ENCODE assay signal across 12 mouse cellular contexts in genomic region chr13:83728421-83729010, GRCm38 (mm10).
A peak's percentile ranks its signal among the peaks of the same experiment; 100 is the strongest.
DNase-seq lines count a peak whose midpoint lies in the region; ATAC-seq lines count a peak whose summit lies in the region.
"Had no signal": no experiment of that assay in that cellular context is flagged by ENCODE, and none has a peak within 500 bp of the region (broad histone marks: within the 10 kb centered on the region; RNA-seq: fewer than 3 reads in every experiment).

No protein-coding gene starts in this region.

- no peak overlapping the region for H3K9ac ChIP-seq in embryonic facial prominence, embryonic 11.5 days (replicated peaks; ENCODE audit: low read length)
- H3K9ac ChIP-seq in hindbrain, embryonic 14.5 days = peak overlapping the region; percentile 100
- H3K9ac ChIP-seq in neural tube, embryonic 13.5 days = peak overlapping the region; percentile 100
- H3K9ac ChIP-seq: limb, embryonic 15.5 days had no signal

- no peak overlapping the region; the same call in 1 of the 2 replicates for H3K4me2 ChIP-seq in embryonic facial prominence, embryonic 11.5 days (ENCODE audit: low read depth, low read length)
- peak overlapping the region; percentile 87 for H3K4me2 ChIP-seq in hindbrain, embryonic 14.5 days (replicated peaks)
- peak overlapping the region; percentile 69 for H3K4me2 ChIP-seq in neural tube, embryonic 13.5 days

- peak overlapping the region; percentile 15 for H3K4me3 ChIP-seq in embryonic facial prominence, embryonic 11.5 days (ENCODE audit: low read depth, low read length)
- peak overlapping the region; percentile 90 for H3K4me3 ChIP-seq in hindbrain, embryonic 14.5 days (replicated peaks; ENCODE audit: low read length)
- peak overlapping the region; percentile 84 for H3K4me3 ChIP-seq in neural tube, embryonic 13.5 days
- H3K4me3 ChIP-seq: heart, adult 2 months had no signal

- peaks cover 43% of the 10 kb centered on the region for H3K27me3 ChIP-seq in embryonic facial prominence, embryonic 11.5 days (ENCODE audit: control insufficient read depth, insufficient read depth, low read length)
- H3K27me3 ChIP-seq in hindbrain, embryonic 14.5 days (ENCODE audit: control insufficient read depth, insufficient read depth, low read length) = no peaks in the 10 kb centered on the region
- no peaks in the 10 kb centered on the region for H3K27me3 ChIP-seq in neural tube, embryonic 13.5 days

- WGBS in embryonic facial prominence, embryonic 11.5 days = 9% methylated on average over 5 of the region's 5 CpGs
- 6% methylated on average over 5 of the region's 5 CpGs for WGBS in hindbrain, embryonic 14.5 days
- 4% methylated on average over 5 of the region's 5 CpGs for WGBS in neural tube, embryonic 13.5 days

- no peak overlapping the region for H3K27ac ChIP-seq in embryonic facial prominence, embryonic 11.5 days (replicated peaks; ENCODE audit: low read depth, low read length)
- peak overlapping the region; percentile 100 for H3K27ac ChIP-seq in hindbrain, embryonic 14.5 days
- peak overlapping the region; percentile 100 for H3K27ac ChIP-seq in neural tube, embryonic 13.5 days (replicated peaks)
- H3K27ac ChIP-seq: heart, adult 2 months; limb, embryonic 15.5 days had no signal

- no peaks in the 10 kb centered on the region for H3K36me3 ChIP-seq in embryonic facial prominence, embryonic 11.5 days (replicated peaks; ENCODE audit: control insufficient read depth, insufficient read depth, low read depth, low read length)
- peaks cover 10% of the 10 kb centered on the region; the same call in 1 of the 2 replicates for H3K36me3 ChIP-seq in hindbrain, embryonic 14.5 days (replicated peaks; ENCODE audit: control insufficient read depth, insufficient read depth)
- peaks cover 6% of the 10 kb centered on the region; the same call in 1 of the 2 replicates for H3K36me3 ChIP-seq in neural tube, embryonic 13.5 days
- H3K36me3 ChIP-seq: limb, embryonic 15.5 days had no signal

- peak; percentile 14 for DNase-seq in embryo, embryonic 11 days
- DNase-seq in embryo, embryonic 9.5 days (ENCODE audit: extremely low spot score) = no peak
- DNase-seq in embryonic facial prominence, embryonic 11.5 days (ENCODE audit: low spot score) = peak; percentile 17
- DNase-seq in hindbrain, embryonic 14.5 days (ENCODE audit: low spot score) = peak; percentile 60
- DNase-seq in right cerebral cortex, postnatal 25 days = no peak
- no peak for DNase-seq in urinary bladder, postnatal 4 days (ENCODE audit: low spot score in 2 of 2)
- DNase-seq in adipocyte (ENCODE audit: low spot score) = no peak
- DNase-seq: heart, adult 2 months; thymus, adult 2 months had no signal

- H3K4me1 ChIP-seq in embryonic facial prominence, embryonic 11.5 days (ENCODE audit: control insufficient read depth, insufficient read depth, low read length) = no peaks in the 10 kb centered on the region
- no peaks in the 10 kb centered on the region for H3K4me1 ChIP-seq in hindbrain, embryonic 14.5 days (replicated peaks; ENCODE audit: control insufficient read depth, insufficient read depth, low read length)
- no peaks in the 10 kb centered on the region for H3K4me1 ChIP-seq in neural tube, embryonic 13.5 days (replicated peaks)

- no peak for ATAC-seq in embryonic facial prominence, embryonic 11.5 days (replicated peaks; ENCODE audit: insufficient number of reproducible peaks, low FRiP score, low TSS enrichment, low read depth)
- no peak for ATAC-seq in hindbrain, embryonic 14.5 days (ENCODE audit: low FRiP score)
- no peak for ATAC-seq in neural tube, embryonic 13.5 days (ENCODE audit: low read depth)
- ATAC-seq: lung, postnatal 0 days had no signal

- no peaks in the 10 kb centered on the region for H3K9me3 ChIP-seq in embryonic facial prominence, embryonic 11.5 days (replicated peaks; ENCODE audit: control insufficient read depth, low read length)
- no peaks in the 10 kb centered on the region for H3K9me3 ChIP-seq in hindbrain, embryonic 14.5 days (ENCODE audit: control insufficient read depth, low read length)
- no peaks in the 10 kb centered on the region for H3K9me3 ChIP-seq in neural tube, embryonic 13.5 days
- H3K9me3 ChIP-seq: limb, embryonic 15.5 days had no signal

Comparison
In these comparisons a context has a peak if more than half of its experiments do, and no peak if none do; other contexts are left out.
1. DNase-seq: peak in embryo, embryonic 11 days (single experiment), embryonic facial prominence, embryonic 11.5 days (single experiment) and hindbrain, embryonic 14.5 days (single experiment); none in embryo, embryonic 9.5 days (single experiment), right cerebral cortex, postnatal 25 days (single experiment), urinary bladder, postnatal 4 days (0 of 2) and adipocyte (single experiment).
2. H3K4me3 ChIP-seq: peak in every context shown above with its lines; median percentile 90 in hindbrain, embryonic 14.5 days; 84 in neural tube, embryonic 13.5 days; 15 in embryonic facial prominence, embryonic 11.5 days.